Mouse (Mus musculus) G1E (cell line): ENCODE data around the gene Gm11639.

Source experiments
- CTCF ChIP-seq: IDR thresholded peaks from 2 replicates; pipeline ENCODE4 v1.5.1; 2012; ENCODE audit warnings: low read depth, low read length, inconsistent platforms, mixed read lengths
- GATA1 ChIP-seq: IDR thresholded peaks from 2 replicates; pipeline ENCODE4 v1.6.1; 2012; ENCODE audit warnings: borderline replicate concordance, low read length, inconsistent platforms, mixed read lengths
- TAL1 ChIP-seq: conservative IDR thresholded peaks from 2 replicates; pipeline ENCODE4 v1.6.1; 2012; ENCODE audit warnings: low read depth, low read length, inconsistent platforms, mixed read lengths

DNA sequence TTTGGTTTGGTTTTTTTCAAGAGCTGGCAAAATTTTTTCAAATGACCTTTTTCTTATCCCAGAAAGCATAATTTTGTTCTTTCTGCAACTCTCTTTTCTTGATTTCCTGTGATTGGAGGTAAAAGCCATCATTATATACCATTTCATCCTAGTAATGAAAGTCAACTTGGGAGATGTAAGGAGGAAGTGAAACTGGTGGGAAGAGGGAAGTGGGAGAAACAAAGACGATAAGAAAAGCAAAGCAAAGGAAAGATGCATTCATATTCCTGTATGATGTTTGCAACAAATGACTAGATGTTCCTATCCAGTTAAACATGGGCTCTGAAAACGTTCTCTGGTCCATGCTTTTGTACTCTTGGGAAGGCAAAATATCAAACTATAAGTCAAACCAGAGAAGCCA lies 323.7 kb downstream of the Gm11639 start:
- TF ChIP-seq CTCF (no peak), GATA1 (no peak), TAL1 (no peak)
